Mouse (Mus musculus) liver, embryonic 18 days (tissue): ENCODE results near the gene Uchl4. TPM values are rescaled to one million over a fixed set of nuclear protein-coding genes. Genes with fewer than 3 reads are reported as not detected.

Experiments
- polyA plus RNA-seq: library from polyadenylated mRNA; depleted of rRNA; stranded (reverse); fragments of >200 nt; gene quantifications from 2 replicates; pipeline ENCODE4 v1.2.3, GENCODE M21; 2012; rRNA removed

The Uchl4 gene
- polyA plus RNA-seq: 0.05 and 0.14 TPM in 2 replicates

DNA sequence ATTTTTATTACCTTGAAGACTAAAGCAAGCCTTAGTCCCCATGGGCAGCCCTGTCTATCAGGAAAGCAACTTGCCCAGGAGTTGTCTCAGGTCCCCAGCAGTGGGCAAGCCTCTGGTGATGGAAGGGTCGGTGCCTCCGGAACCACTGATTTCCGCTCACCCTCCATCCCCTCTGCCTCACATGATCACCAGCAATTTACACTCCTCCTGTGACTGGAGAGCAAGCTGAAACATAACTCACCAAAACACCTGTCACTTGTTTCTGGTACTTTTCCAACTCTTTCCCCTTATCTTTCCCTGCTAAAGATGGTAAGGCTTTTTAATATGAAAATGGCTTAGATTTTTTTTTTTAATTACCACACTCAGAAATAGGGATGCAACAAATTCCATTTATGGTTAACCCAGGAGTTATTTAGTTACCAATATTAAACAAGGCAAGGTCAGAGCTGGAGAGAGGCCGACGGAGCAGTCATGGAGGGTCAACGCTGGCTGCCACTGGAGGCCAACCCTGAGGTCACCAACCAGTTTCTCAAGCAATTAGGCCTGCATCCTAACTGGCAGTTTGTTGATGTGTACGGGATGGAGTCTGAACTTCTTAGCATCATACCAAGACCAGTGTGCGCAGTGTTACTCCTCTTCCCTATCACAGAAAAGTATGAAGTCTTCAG lies at the start of gene Uchl4:
Gene Uchl4 (plus strand): TSS at position 434 of the 668 bp plus-strand sequence.

DNA sequence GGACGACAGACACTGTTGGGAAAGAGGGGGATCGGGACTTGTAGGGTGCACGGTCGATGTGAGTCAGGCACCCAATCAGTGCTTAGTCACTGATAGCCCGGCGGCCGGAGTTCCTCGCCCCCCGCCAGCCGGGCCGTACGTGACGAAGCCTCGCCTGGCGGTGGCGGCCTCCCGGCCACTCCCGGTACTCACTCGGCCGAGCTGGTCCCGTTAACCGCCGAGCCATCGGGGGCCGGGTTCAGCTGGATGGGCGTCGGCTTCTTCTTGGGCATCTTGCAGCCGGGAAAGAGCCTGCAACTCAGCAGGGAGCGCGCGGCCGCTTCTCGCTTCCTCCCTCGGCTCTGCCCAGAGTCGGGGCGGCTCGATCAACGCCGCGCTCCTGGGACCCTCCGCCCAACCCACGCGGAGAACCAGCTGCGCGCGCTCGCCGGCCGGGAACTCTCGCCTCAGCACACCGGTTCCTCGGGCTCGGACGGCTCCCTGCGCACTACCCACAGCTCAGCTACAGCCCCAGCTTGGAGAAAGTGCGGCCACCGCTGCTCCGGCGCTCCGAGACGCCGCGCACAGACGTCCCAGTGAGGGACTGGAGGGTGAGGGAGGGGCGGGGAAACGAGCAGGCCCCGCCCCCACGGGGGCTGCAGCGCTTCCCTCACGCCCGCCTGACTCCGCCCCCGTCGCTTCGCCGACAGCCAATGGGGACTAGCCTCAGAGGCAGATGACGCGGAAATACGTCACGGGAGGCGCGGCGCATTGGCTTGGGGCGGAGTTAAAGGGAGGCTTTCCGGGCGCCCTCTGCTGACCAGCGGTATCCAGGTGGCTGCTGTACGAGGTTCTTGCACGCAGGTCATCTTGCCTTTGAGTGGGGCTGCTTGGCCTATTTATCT lies 18.3 kb downstream of the Uchl4 start, which contains the start of gene Map2k1:
Gene Map2k1 (minus strand): TSS at position 611 of the 884 bp plus-strand sequence.

DNA sequence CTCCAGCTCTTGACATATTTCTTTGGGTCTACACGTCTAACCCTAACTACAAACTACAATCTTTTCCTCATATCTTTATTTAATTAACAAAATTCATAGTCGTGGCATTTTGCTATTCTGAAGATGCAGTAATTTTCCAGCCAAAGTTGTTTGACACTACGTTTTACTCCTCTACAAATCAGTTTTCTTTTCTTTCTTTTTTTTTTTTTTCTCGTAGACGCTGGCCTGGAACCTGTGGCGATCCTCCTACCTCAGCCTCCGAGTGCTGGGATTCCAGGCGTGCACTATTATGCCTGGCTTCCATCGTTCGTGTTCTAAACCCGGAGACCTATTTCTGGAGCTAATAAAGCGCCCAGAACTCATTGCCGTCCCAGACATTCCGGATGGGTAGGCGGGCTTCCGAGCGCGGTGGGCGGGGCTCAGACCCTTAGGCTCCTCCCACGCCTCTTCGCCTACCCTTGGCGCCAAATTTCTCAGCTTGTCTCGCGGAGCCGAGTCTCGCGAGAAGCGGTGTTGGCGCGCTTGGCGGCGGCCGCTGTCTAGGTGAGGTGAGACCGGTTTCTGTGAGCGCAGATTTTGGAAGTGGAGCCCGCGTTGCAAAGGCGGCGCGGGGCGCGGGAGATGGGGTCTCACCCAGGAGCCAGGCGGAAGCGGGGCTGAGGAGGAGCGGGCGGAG lies 46.2 kb downstream of the Uchl4 start, which contains the start of gene Tipin:
Gene Tipin (plus strand): TSS at position 477 of the 676 bp plus-strand sequence.

Other genes starting within 250 kb of the Uchl4 start
- 5.1 and 6.3 TPM in 2 replicates for gene Smad6, start 213.1 kb upstream of the Uchl4 start, polyA plus RNA-seq
- 0.02 TPM in 1 of 2 replicates, not detected in the other for gene Lctl, start 118.1 kb upstream of the Uchl4 start, polyA plus RNA-seq
- gene Zwilch, start 62.1 kb upstream of the Uchl4 start, polyA plus RNA-seq: 12.4 and 15.0 TPM in 2 replicates
- gene Rpl4, start 61.8 kb upstream of the Uchl4 start, polyA plus RNA-seq: 693 and 759 TPM in 2 replicates
- gene Snapc5, start 55.9 kb upstream of the Uchl4 start, polyA plus RNA-seq: 15.7 and 16.5 TPM in 2 replicates
- 23.1 and 23.3 TPM in 2 replicates for gene Map2k1, start 18.4 kb downstream of the Uchl4 start, polyA plus RNA-seq
- gene Tipin, start 46.4 kb downstream of the Uchl4 start, polyA plus RNA-seq: 51.5 and 57.8 TPM in 2 replicates
- gene Dis3l, start 106.1 kb downstream of the Uchl4 start, polyA plus RNA-seq: 4.2 and 4.5 TPM in 2 replicates
- gene Megf11, start 150.4 kb downstream of the Uchl4 start, polyA plus RNA-seq: 0.11 and 0.19 TPM in 2 replicates